Mouse (Mus musculus): Measurements from ENCODE around the gene Lrguk. TPM values are rescaled to one million over a fixed set of nuclear protein-coding genes. Genes with fewer than 3 reads are reported as not detected.
A peak's percentile ranks its signal among the peaks of the same experiment; 100 is the strongest.

The Lrguk gene
- polyA plus RNA-seq, 1 experiment from 2014 or later, result 1.3 TPM

GRCm38 (mm10) chr6:34155137-34155804 lies 126.0 kb downstream of the Lrguk start:
- Histone ChIP-seq H3K27me3 (ENCODE audit: low read depth, poor library complexity, severe bottlenecking) (no peaks in the 10 kb centered on the region), H3K4me3 (no peak overlapping the region), H3K27ac (replicated peaks) (no peak overlapping the region), H3K36me3 (peaks cover 39% of the 10 kb centered on the region), H3K9me3 (replicated peaks) (no peaks in the 10 kb centered on the region), H3K4me1 (peaks cover 25% of the 10 kb centered on the region)
- WGBS, result 94% methylated on average over 15 of the region's 15 CpGs
- no peak for DNase-seq (ENCODE audit: low spot score)

GRCm38 (mm10) chr6:34156057-34156456 lies 126.8 kb downstream of the Lrguk start:
- WGBS, result 86% methylated on average over 5 of the region's 5 CpGs
- H3K4me1 ChIP-seq, result peaks cover 25% of the 10 kb centered on the region
- no peak overlapping the region for H3K27ac ChIP-seq (replicated peaks)
- no peaks in the 10 kb centered on the region for H3K27me3 ChIP-seq (ENCODE audit: low read depth, poor library complexity, severe bottlenecking)
- H3K4me3 ChIP-seq, result no peak overlapping the region
- peaks cover 47% of the 10 kb centered on the region for H3K36me3 ChIP-seq
- DNase-seq (ENCODE audit: low spot score), result no peak
- no peaks in the 10 kb centered on the region for H3K9me3 ChIP-seq (replicated peaks)

- no peaks in the 10 kb centered on the region for H3K27me3 ChIP-seq (ENCODE audit: low read depth, poor library complexity, severe bottlenecking)
- peaks cover 57% of the 10 kb centered on the region for H3K36me3 ChIP-seq
- H3K27ac ChIP-seq (replicated peaks), result peak overlapping the region; percentile 13; the same call in 1 of the 2 replicates
These were observed 127.8 kb downstream of the Lrguk start for GRCm38 (mm10) chr6:34156841-34157748.

GRCm38 (mm10) chr6:34159998-34160815 lies 131.0 kb downstream of the Lrguk start:
- Histone ChIP-seq H3K27ac (replicated peaks) (no peak overlapping the region), H3K4me1 (peaks cover 4% of the 10 kb centered on the region), H3K9me3 (replicated peaks) (no peaks in the 10 kb centered on the region), H3K36me3 (peaks cover 84% of the 10 kb centered on the region), H3K27me3 (ENCODE audit: low read depth, poor library complexity, severe bottlenecking) (no peaks in the 10 kb centered on the region), H3K4me3 (no peak overlapping the region)
- 92% methylated on average over 23 of the region's 23 CpGs for WGBS
- no peak for DNase-seq (ENCODE audit: low spot score)

More at GRCm38 (mm10) chr6:34156841-34157748, 127.8 kb downstream of the Lrguk start:
- no peak overlapping the region for H3K4me3 ChIP-seq
- DNase-seq (ENCODE audit: low spot score), result no peak
- H3K9me3 ChIP-seq (replicated peaks), result no peaks in the 10 kb centered on the region
- peaks cover 25% of the 10 kb centered on the region for H3K4me1 ChIP-seq
- 83% methylated on average over 14 of the region's 14 CpGs for WGBS

GRCm38 (mm10) chr6:34160816-34161310 lies 131.6 kb downstream of the Lrguk start:
- Histone ChIP-seq H3K27ac (replicated peaks) (no peak overlapping the region), H3K4me3 (no peak overlapping the region), H3K36me3 (peaks cover 91% of the 10 kb centered on the region), H3K27me3 (ENCODE audit: low read depth, poor library complexity, severe bottlenecking) (no peaks in the 10 kb centered on the region), H3K4me1 (peaks cover 4% of the 10 kb centered on the region), H3K9me3 (replicated peaks) (no peaks in the 10 kb centered on the region)
- DNase-seq (ENCODE audit: low spot score), result no peak
- WGBS, result 96% methylated on average over 7 of the region's 7 CpGs

GRCm38 (mm10) chr6:34161511-34161910 lies 132.3 kb downstream of the Lrguk start:
- no peak for DNase-seq (ENCODE audit: low spot score)
- H3K36me3 ChIP-seq, result peaks cover 96% of the 10 kb centered on the region
- no peak overlapping the region for H3K27ac ChIP-seq (replicated peaks)
- WGBS, result 94% methylated on average over 7 of the region's 7 CpGs
- H3K4me3 ChIP-seq, result no peak overlapping the region
- H3K4me1 ChIP-seq, result peaks cover 4% of the 10 kb centered on the region
- no peaks in the 10 kb centered on the region for H3K9me3 ChIP-seq (replicated peaks)
- H3K27me3 ChIP-seq (ENCODE audit: low read depth, poor library complexity, severe bottlenecking), result no peaks in the 10 kb centered on the region

- H3K36me3 ChIP-seq, result peaks cover 96% of the 10 kb centered on the region
- no peaks in the 10 kb centered on the region for H3K9me3 ChIP-seq (replicated peaks)
- no peaks in the 10 kb centered on the region for H3K27me3 ChIP-seq (ENCODE audit: low read depth, poor library complexity, severe bottlenecking)
- no peak overlapping the region for H3K27ac ChIP-seq (replicated peaks)
- H3K4me3 ChIP-seq, result no peak overlapping the region
- WGBS, result 81% methylated on average over 2 of the region's 2 CpGs
- no peak for DNase-seq (ENCODE audit: low spot score)
- H3K4me1 ChIP-seq, result no peaks in the 10 kb centered on the region
These were observed 133.4 kb downstream of the Lrguk start for GRCm38 (mm10) chr6:34162607-34163006.

- WGBS, result 94% methylated on average over 9 of the region's 9 CpGs
- no peak for DNase-seq (ENCODE audit: low spot score)
- Histone ChIP-seq H3K27me3 (ENCODE audit: low read depth, poor library complexity, severe bottlenecking) (no peaks in the 10 kb centered on the region), H3K36me3 (peaks cover 93% of the 10 kb centered on the region), H3K4me3 (no peak overlapping the region), H3K27ac (replicated peaks) (no peak overlapping the region), H3K4me1 (no peaks in the 10 kb centered on the region), H3K9me3 (replicated peaks) (no peaks in the 10 kb centered on the region)
These were observed 133.8 kb downstream of the Lrguk start for GRCm38 (mm10) chr6:34163014-34163413.

GRCm38 (mm10) chr6:34168834-34169233 lies 139.6 kb downstream of the Lrguk start:
- Histone ChIP-seq H3K9me3 (replicated peaks) (no peaks in the 10 kb centered on the region), H3K36me3 (peaks cover 69% of the 10 kb centered on the region)
- WGBS, result 85% methylated on average over 3 of the region's 3 CpGs

GRCm38 (mm10) chr6:34170844-34171494 lies 141.7 kb downstream of the Lrguk start:
- H3K9me3 ChIP-seq (replicated peaks), result no peaks in the 10 kb centered on the region
- peaks cover 14% of the 10 kb centered on the region for H3K4me1 ChIP-seq
- DNase-seq (ENCODE audit: low spot score), result no peak
- no peaks in the 10 kb centered on the region for H3K27me3 ChIP-seq (ENCODE audit: low read depth, poor library complexity, severe bottlenecking)
- H3K27ac ChIP-seq (replicated peaks), result no peak overlapping the region
- 94% methylated on average over 7 of the region's 7 CpGs for WGBS
- no peak overlapping the region for H3K4me3 ChIP-seq
- peaks cover 51% of the 10 kb centered on the region for H3K36me3 ChIP-seq

More at GRCm38 (mm10) chr6:34168834-34169233, 139.6 kb downstream of the Lrguk start:
- no peak overlapping the region for H3K4me3 ChIP-seq
- 0 out of 2 replicates have a peak, but pooled peaks cover 3% of the 10 kb centered on the region for H3K4me1 ChIP-seq
- H3K27me3 ChIP-seq (ENCODE audit: low read depth, poor library complexity, severe bottlenecking), result no peaks in the 10 kb centered on the region
- no peak for DNase-seq (ENCODE audit: low spot score)
- H3K27ac ChIP-seq (replicated peaks), result no peak overlapping the region

- DNase-seq (ENCODE audit: low spot score), result no peak
- H3K4me3 ChIP-seq, result no peak overlapping the region
- H3K27me3 ChIP-seq (ENCODE audit: low read depth, poor library complexity, severe bottlenecking), result no peaks in the 10 kb centered on the region
- no peak overlapping the region for H3K27ac ChIP-seq (replicated peaks)
- H3K9me3 ChIP-seq (replicated peaks), result no peaks in the 10 kb centered on the region
- H3K4me1 ChIP-seq, result peaks cover 19% of the 10 kb centered on the region
- WGBS, result 93% methylated on average over 12 of the region's 12 CpGs
- peaks cover 42% of the 10 kb centered on the region for H3K36me3 ChIP-seq
These were observed 142.7 kb downstream of the Lrguk start for GRCm38 (mm10) chr6:34171748-34172457.

Measured in midbrain, embryonic 10.5 days (tissue).